Mouse (Mus musculus): ENCODE measurements around the gene Wasf3. TPM values are rescaled to one million over a fixed set of nuclear protein-coding genes. Genes with fewer than 3 reads are reported as not detected.

The Wasf3 gene
- polyA plus RNA-seq, 1 experiment: 5.3 TPM

DNA sequence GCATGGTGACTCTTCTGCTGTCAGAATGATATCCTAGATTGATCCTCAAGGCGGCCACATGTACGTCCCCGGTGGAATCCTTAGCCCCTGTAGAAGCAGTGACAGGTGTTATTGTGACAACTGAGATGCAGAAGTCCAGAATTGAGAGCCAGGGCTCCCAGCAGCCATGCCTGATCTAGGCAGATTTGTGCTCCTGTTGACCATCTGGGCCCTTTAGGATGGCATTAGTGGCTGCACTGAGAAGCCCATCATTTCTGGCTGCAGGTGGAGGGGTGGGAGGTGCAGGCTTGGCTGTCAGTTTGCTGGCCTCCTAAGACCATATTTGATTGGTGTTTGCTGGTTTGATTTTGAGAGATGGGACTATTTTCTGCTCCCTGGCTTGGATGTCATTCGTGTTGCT is 40.9 kb downstream of the Wasf3 start:
- Histone ChIP-seq H3K27me3 (ENCODE audit: control insufficient read depth, insufficient read depth, low read length) (no peaks in the 10 kb centered on the region), H3K4me3 (ENCODE audit: control insufficient read depth, low read depth, low read length) (no peak overlapping the region), H3K36me3 (ENCODE audit: control insufficient read depth, insufficient read depth, low read length) (no peaks in the 10 kb centered on the region), H3K4me1 (ENCODE audit: control insufficient read depth, insufficient read depth, low read length) (no peaks in the 10 kb centered on the region), H3K27ac (ENCODE audit: control insufficient read depth, insufficient read depth, low read depth, low read length) (no peak overlapping the region)
- TF ChIP-seq CTCF (IDR thresholded peaks at IDR 0.05; ENCODE audit: control insufficient read depth, insufficient read depth, insufficient replicate concordance, low read depth, low read length) (no peak), POLR2A (IDR thresholded peaks at IDR 0.05; ENCODE audit: control insufficient read depth, low read depth, low read length) (no peak)

GRCm38 (mm10) chr5:146428109-146428508 is 43.3 kb downstream of the Wasf3 start:
- no peaks in the 10 kb centered on the region for H3K27me3 ChIP-seq (ENCODE audit: control insufficient read depth, insufficient read depth, low read length)
- no peaks in the 10 kb centered on the region for H3K36me3 ChIP-seq (ENCODE audit: control insufficient read depth, insufficient read depth, low read length)
- H3K4me3 ChIP-seq (ENCODE audit: control insufficient read depth, low read depth, low read length): no peak overlapping the region
- no peaks in the 10 kb centered on the region for H3K4me1 ChIP-seq (ENCODE audit: control insufficient read depth, insufficient read depth, low read length)
- TF ChIP-seq CTCF (IDR thresholded peaks at IDR 0.05; ENCODE audit: control insufficient read depth, insufficient read depth, insufficient replicate concordance, low read depth, low read length) (no peak), POLR2A (IDR thresholded peaks at IDR 0.05; ENCODE audit: control insufficient read depth, low read depth, low read length) (no peak)
- no peak overlapping the region for H3K27ac ChIP-seq (ENCODE audit: control insufficient read depth, insufficient read depth, low read depth, low read length)

DNA sequence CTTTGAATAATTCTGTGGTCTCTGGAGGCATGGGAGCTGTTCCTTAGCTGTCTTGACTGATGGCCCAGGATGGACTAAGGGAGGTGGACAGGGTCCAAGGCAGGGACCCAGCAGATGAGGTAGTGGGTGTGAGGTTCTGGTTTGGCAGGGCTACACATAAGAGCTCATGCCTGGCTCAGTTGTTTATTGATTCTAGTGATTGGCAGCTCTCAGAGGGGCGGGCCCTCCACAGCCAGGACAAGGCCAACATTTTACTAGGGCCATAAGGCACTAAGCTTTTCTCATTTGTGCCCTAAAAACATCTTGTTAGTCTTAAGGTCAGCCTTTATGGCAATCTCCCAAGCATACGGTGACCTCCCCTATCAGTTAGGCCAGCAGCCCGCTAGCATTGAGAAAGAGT is 47.0 kb downstream of the Wasf3 start:
- no peaks in the 10 kb centered on the region for H3K4me1 ChIP-seq (ENCODE audit: control insufficient read depth, insufficient read depth, low read length)
- H3K4me3 ChIP-seq (ENCODE audit: control insufficient read depth, low read depth, low read length): no peak overlapping the region
- no peak for TF ChIP-seq CTCF (IDR thresholded peaks at IDR 0.05; ENCODE audit: control insufficient read depth, insufficient read depth, insufficient replicate concordance, low read depth, low read length)
- TF ChIP-seq POLR2A (IDR thresholded peaks at IDR 0.05; ENCODE audit: control insufficient read depth, low read depth, low read length): no peak
- no peaks in the 10 kb centered on the region for H3K27me3 ChIP-seq (ENCODE audit: control insufficient read depth, insufficient read depth, low read length)
- no peak overlapping the region for H3K27ac ChIP-seq (ENCODE audit: control insufficient read depth, insufficient read depth, low read depth, low read length)
- H3K36me3 ChIP-seq (ENCODE audit: control insufficient read depth, insufficient read depth, low read length): no peaks in the 10 kb centered on the region

DNA sequence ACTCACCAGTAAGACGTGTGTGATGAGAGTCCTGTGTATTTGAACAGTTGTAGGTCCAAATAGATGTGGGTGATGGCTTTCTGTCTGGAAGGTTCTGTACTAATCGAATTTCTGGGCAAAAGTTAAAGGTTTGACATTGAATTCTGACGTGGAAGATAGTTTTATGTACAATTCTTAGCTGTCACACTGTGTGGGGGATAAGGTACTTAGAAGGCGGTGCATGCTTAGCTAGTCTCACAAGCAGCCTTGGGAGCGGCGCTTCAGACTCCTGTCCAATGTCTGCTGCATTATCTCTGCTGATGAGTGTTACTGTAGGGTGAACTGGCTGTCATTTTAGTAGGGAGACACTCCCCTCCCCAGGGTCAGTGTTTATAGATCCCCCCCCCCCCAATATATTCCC is 47.7 kb downstream of the Wasf3 start:
- Histone ChIP-seq H3K27me3 (ENCODE audit: control insufficient read depth, insufficient read depth, low read length) (no peaks in the 10 kb centered on the region), H3K27ac (ENCODE audit: control insufficient read depth, insufficient read depth, low read depth, low read length) (no peak overlapping the region), H3K4me1 (ENCODE audit: control insufficient read depth, insufficient read depth, low read length) (no peaks in the 10 kb centered on the region), H3K36me3 (ENCODE audit: control insufficient read depth, insufficient read depth, low read length) (no peaks in the 10 kb centered on the region), H3K4me3 (ENCODE audit: control insufficient read depth, low read depth, low read length) (no peak overlapping the region)
- no peak for TF ChIP-seq CTCF (IDR thresholded peaks at IDR 0.05; ENCODE audit: control insufficient read depth, insufficient read depth, insufficient replicate concordance, low read depth, low read length)
- TF ChIP-seq POLR2A (IDR thresholded peaks at IDR 0.05; ENCODE audit: control insufficient read depth, low read depth, low read length): no peak

DNA sequence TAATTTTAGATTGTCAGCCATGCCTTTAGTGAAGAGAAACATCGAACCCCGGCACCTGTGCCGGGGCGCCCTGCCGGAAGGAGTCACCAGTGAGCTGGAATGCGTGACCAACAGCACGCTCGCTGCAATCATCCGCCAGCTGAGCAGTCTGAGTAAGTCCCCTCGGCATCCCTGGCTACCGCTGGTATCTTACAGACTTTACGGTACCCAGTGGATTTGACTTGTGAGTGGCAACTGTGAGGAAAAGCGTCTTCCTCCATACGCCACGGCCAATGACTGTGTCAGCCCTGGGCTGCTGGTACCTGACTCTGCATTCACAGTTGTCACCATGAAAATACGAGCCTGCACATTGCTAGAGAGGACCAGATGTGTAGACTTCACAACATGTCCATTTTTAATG is 50.5 kb downstream of the Wasf3 start:
- TF ChIP-seq POLR2A (IDR thresholded peaks at IDR 0.05; ENCODE audit: control insufficient read depth, low read depth, low read length) (no peak), CTCF (IDR thresholded peaks at IDR 0.05; ENCODE audit: control insufficient read depth, insufficient read depth, insufficient replicate concordance, low read depth, low read length) (no peak)
- Histone ChIP-seq H3K4me3 (ENCODE audit: control insufficient read depth, low read depth, low read length) (no peak overlapping the region), H3K4me1 (ENCODE audit: control insufficient read depth, insufficient read depth, low read length) (no peaks in the 10 kb centered on the region), H3K27ac (ENCODE audit: control insufficient read depth, insufficient read depth, low read depth, low read length) (no peak overlapping the region), H3K27me3 (ENCODE audit: control insufficient read depth, insufficient read depth, low read length) (no peaks in the 10 kb centered on the region), H3K36me3 (ENCODE audit: control insufficient read depth, insufficient read depth, low read length) (no peaks in the 10 kb centered on the region)

DNA sequence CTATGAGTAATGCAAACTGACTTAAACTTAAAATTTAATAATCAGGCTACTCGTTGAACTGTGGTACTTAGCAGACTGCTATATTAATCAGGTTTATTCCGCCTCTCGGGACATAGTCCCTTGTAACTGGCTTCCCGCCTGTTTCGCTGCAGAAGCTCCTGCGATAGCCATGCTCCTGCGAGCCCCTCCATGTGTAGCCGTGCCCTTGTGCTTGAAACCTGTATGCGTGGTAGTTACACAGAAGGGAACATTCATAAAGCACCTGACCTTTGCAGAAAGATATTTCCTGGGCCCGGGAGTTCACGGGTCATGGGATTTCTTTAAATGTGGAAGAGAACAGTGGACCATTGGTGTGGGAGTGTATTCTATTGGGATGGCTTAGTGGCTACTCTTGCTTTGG is 52.0 kb downstream of the Wasf3 start:
- no peak overlapping the region for H3K4me3 ChIP-seq (ENCODE audit: control insufficient read depth, low read depth, low read length)
- H3K4me1 ChIP-seq (ENCODE audit: control insufficient read depth, insufficient read depth, low read length): no peaks in the 10 kb centered on the region
- H3K27me3 ChIP-seq (ENCODE audit: control insufficient read depth, insufficient read depth, low read length): no peaks in the 10 kb centered on the region
- no peak overlapping the region for H3K27ac ChIP-seq (ENCODE audit: control insufficient read depth, insufficient read depth, low read depth, low read length)
- TF ChIP-seq POLR2A (IDR thresholded peaks at IDR 0.05; ENCODE audit: control insufficient read depth, low read depth, low read length) (no peak), CTCF (IDR thresholded peaks at IDR 0.05; ENCODE audit: control insufficient read depth, insufficient read depth, insufficient replicate concordance, low read depth, low read length) (no peak)
- H3K36me3 ChIP-seq (ENCODE audit: control insufficient read depth, insufficient read depth, low read length): no peaks in the 10 kb centered on the region

DNA sequence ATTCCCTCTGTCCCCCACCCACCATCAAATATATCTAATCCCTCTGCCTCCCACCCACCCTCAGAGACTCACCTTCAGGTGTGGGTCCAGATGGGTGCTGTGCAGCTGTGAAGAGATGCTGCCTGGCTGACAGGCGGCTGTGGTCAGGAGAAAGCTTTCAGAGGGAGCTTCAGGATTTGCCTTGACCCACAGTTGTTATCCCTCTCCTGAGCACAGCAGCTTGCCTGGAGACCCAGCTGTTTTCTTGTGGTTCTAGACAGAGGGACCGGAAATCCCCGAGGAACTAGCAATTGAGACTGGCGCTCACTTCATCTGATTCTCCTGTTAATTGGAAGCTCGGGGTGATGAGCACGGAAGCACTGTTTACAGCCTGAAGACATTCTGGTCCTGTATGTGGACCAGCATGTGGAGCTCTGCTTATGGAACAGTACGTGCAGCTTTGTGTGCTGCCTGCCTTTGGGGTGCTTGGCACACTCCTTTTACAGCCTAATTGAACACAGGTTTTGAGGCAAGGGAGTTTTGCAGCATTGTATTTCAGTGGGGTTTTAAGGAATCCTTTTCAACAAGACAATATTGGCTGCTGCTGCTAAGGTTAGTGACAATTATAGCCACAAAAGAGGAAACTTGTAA is 54.5 kb downstream of the Wasf3 start:
- no peaks in the 10 kb centered on the region for H3K36me3 ChIP-seq (ENCODE audit: control insufficient read depth, insufficient read depth, low read length)
- no peaks in the 10 kb centered on the region for H3K4me1 ChIP-seq (ENCODE audit: control insufficient read depth, insufficient read depth, low read length)
- TF ChIP-seq POLR2A (IDR thresholded peaks at IDR 0.05; ENCODE audit: control insufficient read depth, low read depth, low read length): no peak
- no peak for TF ChIP-seq CTCF (IDR thresholded peaks at IDR 0.05; ENCODE audit: control insufficient read depth, insufficient read depth, insufficient replicate concordance, low read depth, low read length)
- H3K27me3 ChIP-seq (ENCODE audit: control insufficient read depth, insufficient read depth, low read length): no peaks in the 10 kb centered on the region
- no peak overlapping the region for H3K27ac ChIP-seq (ENCODE audit: control insufficient read depth, insufficient read depth, low read depth, low read length)
- no peak overlapping the region for H3K4me3 ChIP-seq (ENCODE audit: control insufficient read depth, low read depth, low read length)

- H3K36me3 ChIP-seq (ENCODE audit: control insufficient read depth, insufficient read depth, low read length): no peaks in the 10 kb centered on the region
- TF ChIP-seq POLR2A (IDR thresholded peaks at IDR 0.05; ENCODE audit: control insufficient read depth, low read depth, low read length): no peak
- peak; percentile 23; the same call in 1 of the 2 replicates for TF ChIP-seq CTCF (IDR thresholded peaks at IDR 0.05; ENCODE audit: control insufficient read depth, insufficient read depth, insufficient replicate concordance, low read depth, low read length)
- H3K27ac ChIP-seq (ENCODE audit: control insufficient read depth, insufficient read depth, low read depth, low read length): no peak overlapping the region
- no peak overlapping the region for H3K4me3 ChIP-seq (ENCODE audit: control insufficient read depth, low read depth, low read length)
- no peaks in the 10 kb centered on the region for H3K27me3 ChIP-seq (ENCODE audit: control insufficient read depth, insufficient read depth, low read length)
- H3K4me1 ChIP-seq (ENCODE audit: control insufficient read depth, insufficient read depth, low read length): no peaks in the 10 kb centered on the region
Observed at GRCm38 (mm10) chr5:146440273-146440672, 55.5 kb downstream of the Wasf3 start.
